Mouse (Mus musculus) intestine, postnatal 0 days (tissue): Measurements from ENCODE around the gene Ndufa1. TPM values are rescaled to one million over a fixed set of nuclear protein-coding genes. Genes with fewer than 3 reads are reported as not detected.
"Not testable (repeated sequence)": the region's sequence is repeated elsewhere in the genome, so short reads cannot be mapped to it uniquely, and the experiment has no call there.

Experiments
- ATAC-seq: fragments of 200-750 bp; cut with Nextera tagmentation; 2 replicates; pipeline ENCODE4 v1.8.0; 2017; ENCODE audit warnings: mild to moderate bottlenecking, moderate TSS enrichment, moderate library complexity
- H3K27ac ChIP-seq: fragments of 300-500 bp; sonication (generic); 2 replicates; pipeline ENCODE4 v1.5.1; 2014; ENCODE audit warnings: mild to moderate bottlenecking, low read depth, low read length, moderate library complexity
- H3K27me3 ChIP-seq: fragments of 300-500 bp; sonication (generic); replicated peaks from 2 replicates; pipeline ENCODE4 v1.6.1; 2014; ENCODE audit warnings: low read length, mixed read lengths; ENCODE audit not compliant: control insufficient read depth, insufficient read depth
- H3K36me3 ChIP-seq: fragments of 300-500 bp; sonication (generic); 2 replicates; pipeline ENCODE4 v1.6.1; 2014; ENCODE audit warnings: mild to moderate bottlenecking, moderate library complexity; ENCODE audit not compliant: control insufficient read depth, insufficient read depth
- H3K4me1 ChIP-seq: fragments of 300-500 bp; sonication (generic); replicated peaks from 2 replicates; pipeline ENCODE4 v1.6.1; 2014; ENCODE audit warnings: antibody characterized with exemption, low read length, mixed read lengths; ENCODE audit not compliant: control insufficient read depth, insufficient read depth
- H3K4me2 ChIP-seq: fragments of 300-500 bp; sonication (generic); replicated peaks from 2 replicates; pipeline ENCODE4 v1.6.1; 2014; ENCODE audit warnings: low read depth, mild to moderate bottlenecking, moderate library complexity
- H3K4me3 ChIP-seq: fragments of 300-500 bp; sonication (generic); 2 replicates; pipeline ENCODE4 v1.5.1; 2014; ENCODE audit warnings: low read depth, low read length
- H3K9ac ChIP-seq: fragments of 300-500 bp; sonication (generic); 2 replicates; pipeline ENCODE4 v1.6.1; 2014; ENCODE audit warnings: mild to moderate bottlenecking, low read depth, low read length
- H3K9me3 ChIP-seq: fragments of 300-500 bp; sonication (generic); 2 replicates; pipeline ENCODE4 v1.6.1; 2016; ENCODE audit warnings: mixed run types; ENCODE audit not compliant: control insufficient read depth
- CTCF ChIP-seq: sonication (generic); IDR thresholded peaks from 2 replicates; pipeline ENCODE4 v1.5.1; 2016; ENCODE audit warnings: low read depth, mild to moderate bottlenecking, control low read depth, antibody characterized with exemption, moderate library complexity
- WGBS: fragments of 180-500 bp; shearing (Covaris S2); extraction: QIAGEN DNeasy Blood & Tissue Kit; methylation state at CpG from one replicate; pipeline ENCODE4 v1.1.7; 2014; 5-methylcytosine and 5-hydroxymethylcytosine counted together
- polyA plus RNA-seq: library from polyadenylated mRNA; unstranded; fragments of >200 nt; fragmentation: Nextera tagmentation; extraction: Ambion mirVana; gene quantifications from 2 replicates; pipeline ENCODE4 v1.2.1, GENCODE M21; 2015

Ndufa1 gene
- polyA plus RNA-seq, 1 experiment from 2014 or later: 731 TPM

DNA sequence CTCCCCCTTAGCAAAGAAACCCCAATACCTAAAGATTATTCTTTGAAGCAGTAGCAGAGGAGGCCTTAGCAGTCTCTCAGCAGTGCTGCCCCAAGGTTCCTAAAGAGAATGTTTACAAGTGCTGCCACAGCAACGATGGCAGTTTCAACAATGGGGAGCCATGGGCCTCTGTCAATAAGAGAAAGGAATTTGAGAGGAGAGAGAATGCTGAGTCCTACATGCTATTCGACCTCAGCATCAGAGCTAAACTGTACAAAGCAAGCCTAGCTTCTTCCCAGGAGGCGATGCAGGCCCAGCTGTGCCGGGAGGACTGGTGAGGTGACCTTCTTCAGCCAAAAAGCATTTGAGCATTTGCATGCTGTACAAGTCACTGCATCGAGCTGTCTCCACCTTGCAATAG, 22.2 kb downstream of the Ndufa1 start, which contains the start of gene Akap14:
Akap14 (minus strand) TSS at position 101 of the 400 bp plus-strand sequence.
- Histone ChIP-seq H3K4me3 (no peak within 1 kb of the TSS), H3K27me3 (no peaks in the 10 kb centered on the region), H3K4me1 (no peaks in the 10 kb centered on the region), H3K27ac (no peak within 1 kb of the TSS), H3K9me3 (no peaks in the 10 kb centered on the region), H3K4me2 (no peak within 1 kb of the TSS), H3K36me3 (no peaks in the 10 kb centered on the region), H3K9ac (no peak within 1 kb of the TSS)
- no peak for TF ChIP-seq CTCF
- ATAC-seq: no peak
- 33% methylated on average over 5 of the region's 5 CpGs for WGBS

DNA sequence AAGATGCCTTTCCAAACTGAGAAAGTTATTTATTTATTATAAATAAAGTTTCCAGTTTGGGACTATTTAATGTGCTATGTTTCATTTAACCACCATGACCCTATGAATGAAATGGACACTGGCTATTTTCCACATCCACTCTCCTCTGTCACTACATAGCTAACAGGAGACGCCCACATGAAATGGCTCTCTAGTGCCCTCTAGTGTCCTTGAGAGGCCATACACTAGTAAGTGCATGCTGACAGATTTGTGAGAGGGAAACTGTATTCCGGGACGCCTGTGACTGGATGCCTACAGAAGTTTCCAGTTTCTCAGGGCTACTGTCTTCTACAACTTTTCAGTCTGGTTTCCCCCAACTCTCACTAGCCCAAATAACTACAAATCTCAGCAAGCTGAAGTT, 23.9 kb downstream of the Ndufa1 start:
- H3K4me3 ChIP-seq: no peak overlapping the region
- H3K9ac ChIP-seq: no peak overlapping the region
- H3K4me2 ChIP-seq: no peak overlapping the region
- H3K36me3 ChIP-seq: no peaks in the 10 kb centered on the region
- no peak overlapping the region for H3K27ac ChIP-seq
- H3K9me3 ChIP-seq: no peaks in the 10 kb centered on the region
- 38% methylated on average over 3 of the region's 3 CpGs for WGBS
- TF ChIP-seq CTCF: peak; percentile 78
- no peaks in the 10 kb centered on the region for H3K4me1 ChIP-seq
- no peak for ATAC-seq
- H3K27me3 ChIP-seq: no peaks in the 10 kb centered on the region

DNA sequence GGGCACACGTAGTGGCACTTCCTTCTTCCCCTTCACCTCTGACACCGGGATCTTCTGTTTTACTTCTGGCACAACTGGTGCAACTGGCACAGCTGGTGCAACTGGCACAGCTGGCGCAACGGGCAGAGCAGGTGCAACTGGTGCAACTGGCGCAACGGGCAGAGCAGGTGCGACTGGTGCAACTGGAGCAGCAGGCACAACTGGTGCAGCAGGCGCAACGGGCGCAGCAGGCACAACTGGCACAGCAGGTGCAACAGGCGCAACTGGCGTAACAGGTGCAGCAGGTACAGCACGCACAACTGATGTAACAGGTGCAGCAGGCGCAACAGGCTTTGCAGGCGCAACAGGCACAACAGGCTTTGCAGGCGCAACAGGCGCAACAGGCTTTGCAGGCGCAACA, 27.8 kb downstream of the Ndufa1 start:
- Histone ChIP-seq H3K36me3 (no peaks in the 10 kb centered on the region), H3K9me3 (no peaks in the 10 kb centered on the region), H3K27me3 (no peaks in the 10 kb centered on the region), H3K9ac (no peak overlapping the region), H3K4me1 (no peaks in the 10 kb centered on the region), H3K4me3 (no peak overlapping the region), H3K4me2 (no peak overlapping the region), H3K27ac (no peak overlapping the region)
- ATAC-seq: no peak
- 79% methylated on average over 18 of the region's 18 CpGs for WGBS
- TF ChIP-seq CTCF: no peak

DNA sequence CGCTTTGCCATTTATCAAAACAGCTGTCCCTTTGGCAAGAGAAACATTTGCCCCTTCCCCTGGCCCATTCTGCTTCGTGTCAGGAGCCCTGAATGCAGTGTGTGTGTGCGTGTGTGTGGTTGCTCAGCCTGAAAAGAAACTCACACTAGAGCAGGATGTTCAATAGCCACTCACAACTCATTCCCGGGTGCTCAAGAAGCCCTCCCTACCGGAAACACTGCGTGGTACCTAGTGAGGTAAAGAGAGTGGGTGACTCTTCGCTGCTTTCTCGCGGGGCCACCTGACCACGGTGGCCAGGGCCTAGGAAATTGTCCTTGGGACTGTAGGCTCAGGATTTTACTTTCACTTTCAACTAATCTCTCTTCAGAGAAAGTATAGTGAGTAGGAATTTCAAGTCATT, 29.8 kb downstream of the Ndufa1 start:
- Histone ChIP-seq H3K4me2 (no peak overlapping the region), H3K9ac (no peak overlapping the region), H3K9me3 (no peaks in the 10 kb centered on the region), H3K4me1 (no peaks in the 10 kb centered on the region), H3K27ac (no peak overlapping the region), H3K27me3 (no peaks in the 10 kb centered on the region), H3K36me3 (no peaks in the 10 kb centered on the region), H3K4me3 (no peak overlapping the region)
- WGBS: 67% methylated on average over 10 of the region's 10 CpGs
- ATAC-seq: no peak
- TF ChIP-seq CTCF: no peak

DNA sequence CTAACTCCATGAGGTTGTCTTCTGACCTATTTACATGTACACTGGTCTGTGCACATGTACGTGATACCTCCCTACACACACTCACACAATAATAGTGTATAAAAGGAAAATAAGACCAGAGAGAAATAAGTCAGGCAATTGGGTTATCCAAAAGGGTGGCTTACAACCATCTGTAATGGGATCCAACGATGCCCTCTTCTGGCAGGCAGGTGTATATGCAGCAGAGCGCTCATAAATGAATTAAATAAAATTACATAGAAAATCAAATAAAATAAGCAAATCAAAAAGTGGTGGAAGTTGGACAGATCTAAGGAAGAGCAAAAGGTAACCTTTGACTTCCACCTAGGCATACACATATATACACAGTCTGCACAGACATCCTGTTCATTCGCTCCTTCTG, 33.1 kb downstream of the Ndufa1 start:
- H3K4me3 ChIP-seq: no peak overlapping the region
- TF ChIP-seq CTCF: peak; percentile 55
- no peaks in the 10 kb centered on the region for H3K9me3 ChIP-seq
- H3K4me2 ChIP-seq: no peak overlapping the region
- no peaks in the 10 kb centered on the region for H3K27me3 ChIP-seq
- H3K4me1 ChIP-seq: no peaks in the 10 kb centered on the region
- H3K9ac ChIP-seq: no peak overlapping the region
- no peaks in the 10 kb centered on the region for H3K36me3 ChIP-seq
- no peak overlapping the region for H3K27ac ChIP-seq
- no peak for ATAC-seq
- 62% methylated on average over 4 of the region's 4 CpGs for WGBS

DNA sequence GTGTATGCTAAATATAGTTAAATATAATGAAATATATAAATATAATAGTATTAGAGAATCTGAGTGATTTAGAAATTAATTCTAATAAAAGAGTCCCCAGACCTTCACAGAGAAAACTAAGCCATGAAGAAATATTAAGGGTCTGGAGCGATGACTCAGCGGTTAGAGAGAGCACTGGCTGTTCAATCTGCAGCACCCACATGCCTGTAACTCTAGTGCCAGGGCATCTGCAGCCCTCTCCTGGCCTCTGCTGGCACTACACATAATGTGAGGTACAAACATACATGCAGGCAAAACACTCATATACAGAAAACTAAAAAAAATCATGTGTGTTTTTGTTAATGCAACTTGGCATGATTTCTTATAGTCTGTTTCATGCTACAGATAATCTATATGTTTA, 46.0 kb downstream of the Ndufa1 start:
- ATAC-seq: no peak
- H3K4me1 ChIP-seq: no peaks in the 10 kb centered on the region
- H3K9me3 ChIP-seq: no peaks in the 10 kb centered on the region
- no peaks in the 10 kb centered on the region for H3K36me3 ChIP-seq
- H3K4me3 ChIP-seq: no peak overlapping the region
- no peak overlapping the region for H3K9ac ChIP-seq
- no peaks in the 10 kb centered on the region for H3K27me3 ChIP-seq
- peak; percentile 57 for TF ChIP-seq CTCF
- 95% methylated on average over 2 of the region's 2 CpGs for WGBS
- no peak overlapping the region for H3K27ac ChIP-seq
- no peak overlapping the region for H3K4me2 ChIP-seq

DNA sequence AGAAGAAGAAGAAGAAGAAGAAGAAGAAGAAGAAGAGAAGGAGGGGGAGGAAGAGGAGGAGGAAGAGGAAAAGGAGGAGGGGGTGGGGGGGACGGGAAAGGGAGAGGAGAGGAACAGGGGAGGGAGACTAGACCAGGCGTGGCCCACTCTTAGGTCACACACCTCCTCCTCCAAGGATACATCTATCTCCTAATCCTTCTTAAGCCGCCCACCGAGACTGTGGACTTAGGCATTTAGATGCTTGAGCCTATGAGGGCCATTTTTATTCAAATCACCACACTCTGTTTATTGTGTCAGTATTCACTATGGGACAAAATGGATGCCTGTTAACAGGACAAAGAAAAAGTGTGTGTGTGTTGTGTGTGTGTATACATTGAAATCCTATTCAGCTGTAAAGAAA, 46.5 kb downstream of the Ndufa1 start:
- H3K36me3 ChIP-seq, H3K9me3 ChIP-seq, H3K9ac ChIP-seq, H3K4me1 ChIP-seq, H3K27me3 ChIP-seq, H3K27ac ChIP-seq, H3K4me3 ChIP-seq, H3K4me2 ChIP-seq, ATAC-seq: not testable (repeated sequence)
- WGBS: 79% methylated on average over 2 of the region's 4 CpGs
